Mouse (Mus musculus) E14TG2a.4 (cell line): ENCODE results near the gene Dnajc3.

ENCODE experiments used
- CTCF ChIP-seq: conservative IDR thresholded peaks from 2 replicates; pipeline ENCODE4 v1.5.1; 2014; ENCODE audit warnings: low read length
- NANOG ChIP-seq: IDR thresholded peaks from 2 replicates; pipeline ENCODE4 v1.6.1; 2014; ENCODE audit warnings: borderline replicate concordance, low read length, mixed read lengths
- POU5F1 ChIP-seq: IDR thresholded peaks from 2 replicates; pipeline ENCODE4 v1.6.1; 2014; ENCODE audit warnings: low read length, borderline replicate concordance

DNA sequence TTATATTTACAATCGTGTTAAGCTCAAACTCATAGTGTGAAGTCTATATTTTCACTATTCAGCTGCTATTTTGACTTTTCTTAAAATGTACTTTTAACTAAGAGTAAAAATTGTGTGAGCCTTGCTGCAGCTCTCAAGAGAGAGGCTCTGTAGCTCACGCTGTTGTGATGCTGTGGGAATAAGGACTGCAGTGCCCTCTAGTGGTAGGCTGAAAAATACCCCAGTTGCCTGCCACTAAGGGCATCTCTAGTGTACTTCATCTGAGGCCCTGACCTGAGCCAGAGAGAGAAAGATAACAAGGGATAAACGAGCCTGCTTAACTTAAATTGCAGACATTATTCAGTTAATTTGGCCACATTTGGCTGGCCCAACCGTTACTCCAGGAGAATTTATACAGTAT, 89.4 kb downstream of the Dnajc3 start:
- peak; percentile 58 for TF ChIP-seq CTCF
- TF ChIP-seq NANOG, result no peak
- no peak for TF ChIP-seq POU5F1
